Mouse (Mus musculus): Measurements from ENCODE around the gene Has1. TPM values are rescaled to one million over a fixed set of nuclear protein-coding genes. Genes with fewer than 3 reads are reported as not detected.

Has1 gene
- polyA plus RNA-seq, 1 experiment from 2014 or later = 1.5 TPM

DNA sequence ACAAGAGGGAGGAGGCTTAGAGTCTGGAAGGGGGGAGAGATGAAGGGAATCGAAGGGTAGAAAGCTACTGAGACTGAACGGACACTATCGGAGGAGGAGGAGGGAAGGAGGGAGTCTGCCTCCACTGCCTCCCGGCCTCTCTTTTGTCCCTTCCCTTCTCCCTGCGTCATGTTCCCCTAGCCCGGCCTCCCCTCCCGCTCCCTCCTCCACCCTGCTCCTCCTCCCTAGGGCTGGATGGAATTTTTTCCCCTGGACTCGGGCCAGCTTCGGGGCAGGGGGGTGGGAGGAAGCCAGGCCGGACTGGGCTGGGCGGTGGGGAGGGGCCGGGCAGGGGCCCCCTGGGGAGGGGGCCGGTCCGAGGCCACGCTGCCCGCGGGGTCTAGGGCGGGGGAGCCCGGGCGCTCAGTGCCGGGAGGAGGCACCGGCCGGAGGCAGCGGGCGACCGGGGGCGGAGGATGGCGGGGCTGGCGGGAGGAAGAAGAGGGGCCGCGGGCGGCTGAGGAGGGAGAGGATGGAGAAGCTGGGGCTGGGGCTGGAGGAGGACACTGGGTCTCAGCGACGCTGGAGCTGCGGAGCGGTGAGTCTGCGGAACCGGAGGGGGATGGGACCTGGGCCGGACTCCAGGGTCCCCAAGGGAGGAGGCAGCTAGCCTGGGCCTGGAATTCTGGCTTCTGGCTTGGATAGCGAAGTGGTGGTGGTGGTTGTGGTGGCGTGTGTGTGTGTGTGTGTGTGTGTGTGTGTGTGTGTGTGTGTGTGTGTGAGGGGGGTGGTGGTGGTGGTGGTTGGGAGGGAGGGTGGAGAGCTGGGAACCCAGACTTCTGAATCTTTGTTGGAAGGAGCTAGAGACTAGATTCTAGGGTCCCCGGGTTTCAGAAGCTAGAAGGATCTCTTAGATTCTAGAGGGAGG is 28.0 kb downstream of the Has1 start, which contains the start of gene Spaca6:
TSS of gene Spaca6 (plus strand) at position 408 of the 907 bp plus-strand sequence.
- peak; percentile 82 for ATAC-seq (ENCODE audit: low FRiP score, low read depth)
- H3K27ac ChIP-seq = peak within 1 kb of the TSS; percentile 100
- H3K27me3 ChIP-seq = no peaks in the 10 kb centered on the region
- WGBS = 0% methylated on average over 37 of the region's 42 CpGs
- H3K4me2 ChIP-seq (replicated peaks) = peak within 1 kb of the TSS; percentile 88
- H3K9me3 ChIP-seq = no peaks in the 10 kb centered on the region
- peaks cover 19% of the 10 kb centered on the region for H3K36me3 ChIP-seq
- H3K9ac ChIP-seq = peak within 1 kb of the TSS; percentile 94
- peaks cover 29% of the 10 kb centered on the region for H3K4me1 ChIP-seq
- peak within 1 kb of the TSS; percentile 83 for H3K4me3 ChIP-seq

DNA sequence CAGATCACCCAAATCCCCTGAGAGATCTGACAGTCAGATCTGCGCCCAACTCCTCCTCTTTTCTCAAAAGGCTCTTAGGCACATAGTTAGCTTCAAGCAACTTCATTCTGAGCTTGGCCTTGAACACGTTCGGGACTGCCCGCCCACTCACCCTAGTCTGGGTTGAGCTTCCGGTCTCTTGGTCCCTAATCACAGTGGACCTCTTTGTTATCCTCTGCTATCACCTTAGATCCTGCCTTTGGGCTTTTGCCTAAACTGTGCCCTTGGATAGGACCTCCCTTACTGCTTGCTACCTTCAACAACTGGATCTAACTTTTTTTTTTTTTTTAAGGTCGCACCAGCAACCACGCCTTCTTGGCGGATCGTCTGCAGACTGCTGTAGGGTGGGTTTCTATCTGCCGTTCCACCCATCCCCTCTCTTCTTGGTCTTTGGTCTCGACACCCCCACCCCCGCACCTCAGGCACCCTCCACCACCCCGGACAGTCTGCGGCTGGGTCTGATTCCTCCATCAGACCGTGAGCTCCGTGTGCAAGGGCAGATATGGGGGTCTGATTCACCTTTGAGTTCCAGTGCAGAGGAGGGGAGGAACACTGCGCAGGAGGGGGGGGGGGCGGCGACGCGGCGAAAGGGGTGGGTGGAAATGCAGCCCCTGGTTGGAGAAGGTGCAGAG is 28.9 kb downstream of the Has1 start:
- H3K4me2 ChIP-seq (replicated peaks) = peak overlapping the region; percentile 88
- H3K27ac ChIP-seq = peak overlapping the region; percentile 100
- H3K9me3 ChIP-seq = no peaks in the 10 kb centered on the region
- peak overlapping the region; percentile 94 for H3K9ac ChIP-seq
- H3K4me3 ChIP-seq = peak overlapping the region; percentile 83
- under 1% methylated on average over 20 of the region's 22 CpGs for WGBS
- H3K36me3 ChIP-seq = peaks cover 9% of the 10 kb centered on the region
- peaks cover 19% of the 10 kb centered on the region for H3K4me1 ChIP-seq
- H3K27me3 ChIP-seq = no peaks in the 10 kb centered on the region
- ATAC-seq (ENCODE audit: low FRiP score, low read depth) = peak; percentile 58

DNA sequence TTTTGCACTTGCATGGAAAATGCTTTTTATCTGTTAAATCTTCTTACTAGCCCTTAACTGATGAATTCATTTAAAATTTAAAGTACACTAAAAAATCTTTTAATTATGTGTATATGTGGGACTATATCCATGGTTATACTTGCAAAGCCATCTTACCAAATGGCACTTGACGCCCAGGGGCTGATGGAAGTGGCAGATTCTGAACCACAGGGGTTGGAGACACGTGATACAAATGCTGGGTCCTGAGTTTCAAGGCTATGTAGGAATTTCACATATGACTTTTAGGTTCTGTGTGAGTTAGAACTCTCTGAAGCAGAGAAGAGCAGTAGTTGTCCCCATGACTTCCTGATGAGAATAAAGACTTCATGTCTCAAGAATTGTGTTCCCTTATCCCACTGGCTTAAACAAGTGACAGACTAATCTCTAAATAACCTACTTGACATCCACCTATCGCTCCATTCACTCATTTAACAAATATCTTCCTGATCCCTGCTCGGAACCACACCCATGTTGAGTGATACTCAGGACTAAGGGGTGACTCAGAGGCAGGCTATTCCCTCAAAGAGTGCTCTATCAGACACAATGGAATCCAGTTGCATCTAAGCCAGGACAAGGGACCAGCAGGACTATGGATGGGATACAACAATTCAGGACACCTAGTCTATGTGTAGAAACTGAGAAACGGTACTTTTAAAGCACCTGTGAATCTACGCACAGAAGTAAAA is 31.2 kb downstream of the Has1 start:
- Histone ChIP-seq H3K27ac (no peak overlapping the region), H3K36me3 (no peaks in the 10 kb centered on the region), H3K27me3 (no peaks in the 10 kb centered on the region), H3K4me2 (replicated peaks) (no peak overlapping the region), H3K4me1 (peaks cover 5% of the 10 kb centered on the region; the same call in 1 of the 2 replicates), H3K9me3 (no peaks in the 10 kb centered on the region), H3K9ac (no peak overlapping the region), H3K4me3 (no peak overlapping the region)
- no peak for ATAC-seq (ENCODE audit: low FRiP score, low read depth)
- 81% methylated on average over 6 of the region's 6 CpGs for WGBS

DNA sequence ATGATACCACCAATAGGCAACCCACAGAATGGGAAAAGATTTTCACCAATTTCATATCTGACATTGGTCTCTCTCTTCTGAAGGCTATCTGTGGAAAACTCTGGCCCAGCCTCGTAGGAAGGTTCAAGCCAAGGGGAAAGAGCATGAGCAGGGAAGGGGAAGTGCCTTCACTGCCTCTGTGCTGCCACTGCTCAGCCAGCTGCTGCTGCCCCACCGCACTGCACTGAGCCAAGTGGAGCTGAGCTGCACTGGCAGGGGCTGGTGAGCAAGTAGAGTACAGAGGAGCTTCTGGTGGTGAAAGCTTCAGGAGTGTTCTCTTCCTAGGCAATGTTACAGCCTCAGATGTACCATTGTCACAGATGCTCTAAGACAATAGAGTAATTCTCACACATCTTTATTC is 59.5 kb downstream of the Has1 start:
- no peak overlapping the region for H3K4me3 ChIP-seq
- H3K4me2 ChIP-seq (replicated peaks) = no peak overlapping the region
- H3K36me3 ChIP-seq = no peaks in the 10 kb centered on the region
- no peaks in the 10 kb centered on the region for H3K27me3 ChIP-seq
- H3K9me3 ChIP-seq = no peaks in the 10 kb centered on the region
- ATAC-seq (ENCODE audit: low FRiP score, low read depth) = no peak
- no peak overlapping the region for H3K9ac ChIP-seq
- no peak overlapping the region for H3K27ac ChIP-seq
- H3K4me1 ChIP-seq = no peaks in the 10 kb centered on the region
- 45% methylated on average over 2 of the region's 2 CpGs for WGBS

MicroRNAs encoded within 50 kb of the gene (microRNA counts, 519-probe panel; counts per million panel counts)
- microRNA mmu-let-7e = 5,234 counts per million, percentile 95 among the panel's probes with 10 or more counts
- 3,492 counts per million, percentile 63 among the panel's probes with 10 or more counts for microRNA mmu-miR-125a-3p
- 5,609 counts per million, percentile 98 among the panel's probes with 10 or more counts for microRNA mmu-miR-125a-5p
- microRNA mmu-miR-99b = 4,804 counts per million, percentile 92 among the panel's probes with 10 or more counts

Small RNAs within 50 kb of the gene (microRNA-seq; reads per million reads assigned to microRNA genes)
- gene Gm25927 = not detected
- gene Mir125a = 3,732 reads per million, percentile 88 among the genes with 10 or more reads in this experiment
- 25,606 reads per million, percentile 97 among the genes with 10 or more reads in this experiment for gene Mir99b
- gene Mirlet7e = not detected

Other genes with a start within 250 kb of the Has1 start
- gene Lnpep, start 230.2 kb downstream of the Has1 start, polyA plus RNA-seq (2015; fragmentation: Nextera tagmentation; extraction: Ambion mirVana) = 12.0 and 12.3 TPM in 2 replicates
- gene Vmn2r90, start 151.5 kb downstream of the Has1 start, polyA plus RNA-seq (2015; fragmentation: Nextera tagmentation; extraction: Ambion mirVana) = not detected in 2 replicates
- gene Spaca6, start 28.0 kb downstream of the Has1 start, polyA plus RNA-seq (2015; fragmentation: Nextera tagmentation; extraction: Ambion mirVana) = 56.0 and 59.7 TPM in 2 replicates
- not detected in 2 replicates for gene Fpr1, start 28.7 kb upstream of the Has1 start, polyA plus RNA-seq (2015; fragmentation: Nextera tagmentation; extraction: Ambion mirVana)
- not detected in 2 replicates for gene Fpr2, start 32.6 kb upstream of the Has1 start, polyA plus RNA-seq (2015; fragmentation: Nextera tagmentation; extraction: Ambion mirVana)
- not detected in 2 replicates for gene Fpr3, start 32.6 kb upstream of the Has1 start, polyA plus RNA-seq (2015; fragmentation: Nextera tagmentation; extraction: Ambion mirVana)
- gene Fpr-rs4, start 166.5 kb upstream of the Has1 start, polyA plus RNA-seq (2015; fragmentation: Nextera tagmentation; extraction: Ambion mirVana) = not detected in 2 replicates
- not detected in 2 replicates for gene Vmn2r124, start 194.2 kb upstream of the Has1 start, polyA plus RNA-seq (2015; fragmentation: Nextera tagmentation; extraction: Ambion mirVana)
- gene Vmn2r91, start 229.8 kb upstream of the Has1 start, polyA plus RNA-seq (2015; fragmentation: Nextera tagmentation; extraction: Ambion mirVana) = not detected in 2 replicates

All from limb, embryonic 13.5 days (tissue).